Mouse (Mus musculus): ENCODE results near the gene Cbx8. TPM values are rescaled to one million over a fixed set of nuclear protein-coding genes. Genes with fewer than 3 reads are reported as not detected.

The Cbx8 gene
- polyA plus RNA-seq, 2 experiments from 2014 or later = 4.0 to 6.7 TPM

DNA sequence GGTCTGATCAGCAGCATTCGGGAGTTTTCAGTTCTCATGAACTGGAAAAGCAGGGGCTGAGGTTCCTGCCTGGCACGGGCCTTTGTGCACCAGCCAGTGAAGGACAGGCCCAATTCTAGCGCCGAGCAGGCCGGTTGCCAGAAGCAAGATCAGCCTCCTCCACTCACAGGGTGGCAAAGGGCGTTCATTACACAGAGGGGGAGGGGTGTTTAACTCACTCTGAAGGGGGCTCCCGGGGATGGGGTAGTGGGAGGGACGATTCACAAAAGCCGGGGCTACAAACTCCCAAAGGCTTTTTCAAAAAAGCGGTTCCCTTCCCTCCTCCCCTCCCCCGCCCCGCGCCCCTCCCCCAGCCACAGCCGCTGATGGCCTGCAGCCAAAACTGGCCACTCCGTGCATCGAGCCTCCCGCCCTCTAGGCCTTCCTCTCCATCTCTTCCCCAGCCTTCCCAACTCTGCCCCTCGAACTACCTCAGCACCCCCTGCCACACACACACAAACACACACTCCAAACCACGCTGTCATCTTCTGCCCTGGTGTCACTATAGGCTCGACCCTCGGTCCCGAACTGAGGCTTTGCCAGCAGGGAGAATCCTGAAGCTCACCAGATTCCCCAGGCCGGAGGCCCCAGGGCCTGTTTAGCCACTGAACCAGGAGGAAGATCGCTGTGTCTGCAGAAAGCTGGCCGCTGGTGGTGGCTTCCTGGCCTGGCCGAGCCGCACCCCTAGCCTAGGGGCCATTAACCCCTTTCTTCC is 38.1 kb upstream of the Cbx8 start:
- no peak for ATAC-seq

DNA sequence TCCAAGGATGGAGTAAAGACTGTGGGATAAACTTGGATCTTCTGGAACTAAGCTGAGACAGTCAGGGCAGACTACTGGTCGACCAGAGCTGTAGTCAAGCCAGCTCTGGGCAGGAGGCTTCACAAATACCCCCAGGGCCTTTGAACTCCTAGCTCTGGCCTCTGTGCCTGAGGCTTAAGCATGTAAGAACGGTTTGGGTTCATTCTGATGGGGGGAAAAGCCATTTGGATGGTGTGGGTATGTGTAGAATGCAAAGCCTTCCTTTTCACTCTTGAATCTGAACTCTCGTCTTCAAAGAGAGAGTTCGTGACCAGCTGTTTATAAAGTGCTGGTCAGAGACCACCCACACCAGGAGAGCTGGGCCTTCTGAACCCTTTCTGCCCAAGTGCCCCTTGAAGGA is 37.0 kb upstream of the Cbx8 start:
- ATAC-seq = no peak

DNA sequence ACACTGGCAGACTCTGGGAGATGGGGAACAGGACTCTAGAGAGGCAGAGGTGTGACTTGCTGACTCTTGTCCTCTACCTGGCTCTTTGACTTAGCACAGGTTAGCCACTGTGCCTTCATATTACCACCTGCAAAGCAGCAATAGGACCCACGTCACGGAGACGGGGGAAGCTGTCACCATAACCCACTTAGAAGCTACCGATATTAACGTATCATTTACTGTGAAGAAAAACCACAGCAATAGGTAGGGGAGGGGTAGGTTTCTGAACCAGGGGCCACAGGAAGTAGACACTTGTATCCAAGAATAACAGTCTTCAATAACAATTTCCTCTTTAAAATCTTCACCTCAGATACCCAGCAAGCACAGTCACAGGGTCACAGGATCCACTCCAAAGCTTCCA is 35.0 kb upstream of the Cbx8 start:
- peak; percentile 96 for ATAC-seq

DNA sequence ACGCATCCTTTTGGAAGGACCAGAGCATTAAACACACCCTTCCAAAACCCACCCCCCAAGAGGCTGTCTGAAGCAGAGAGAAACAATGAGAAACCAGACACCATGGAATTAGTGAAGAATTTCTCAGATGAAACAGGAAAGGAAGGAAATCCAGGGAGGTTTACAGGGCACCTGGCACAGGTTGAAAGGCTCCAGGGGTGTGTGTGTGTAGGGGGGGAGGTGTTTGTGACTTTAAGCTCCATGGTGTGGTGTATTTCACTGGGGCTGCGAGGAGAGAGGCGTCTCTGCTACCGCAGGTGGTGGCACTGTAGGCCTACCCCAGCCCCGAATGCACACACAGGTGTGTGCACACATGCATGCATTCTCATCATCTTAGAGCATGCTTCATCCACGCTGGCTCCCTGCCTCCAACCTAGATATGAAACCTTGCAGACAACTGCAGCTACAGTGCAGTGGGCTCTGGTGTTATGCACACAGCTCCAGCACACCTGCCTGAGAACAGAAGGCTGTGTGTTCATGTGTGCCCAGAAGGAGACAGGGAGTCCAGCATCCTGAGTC is 33.2 kb upstream of the Cbx8 start:
- no peak for ATAC-seq

DNA sequence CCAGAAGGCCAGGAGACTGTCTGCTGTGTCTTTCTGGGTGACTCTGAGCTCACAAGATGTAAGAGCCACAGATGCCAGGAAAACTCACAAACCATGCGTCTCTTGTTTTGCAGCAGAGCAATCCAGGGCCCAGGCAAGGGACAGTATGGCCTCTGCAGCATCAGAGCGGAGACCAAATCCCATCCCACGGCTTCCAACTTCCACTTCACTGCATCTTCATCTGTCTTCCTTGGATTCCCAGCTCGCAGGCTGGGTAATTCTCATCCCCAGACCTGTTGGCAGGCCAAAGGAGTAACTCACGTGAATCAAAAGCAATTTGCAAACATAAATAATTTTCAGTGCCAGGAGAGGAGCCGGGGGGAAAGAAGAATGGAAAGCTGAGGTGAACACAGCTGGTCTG is 32.2 kb upstream of the Cbx8 start:
- ATAC-seq = no peak

DNA sequence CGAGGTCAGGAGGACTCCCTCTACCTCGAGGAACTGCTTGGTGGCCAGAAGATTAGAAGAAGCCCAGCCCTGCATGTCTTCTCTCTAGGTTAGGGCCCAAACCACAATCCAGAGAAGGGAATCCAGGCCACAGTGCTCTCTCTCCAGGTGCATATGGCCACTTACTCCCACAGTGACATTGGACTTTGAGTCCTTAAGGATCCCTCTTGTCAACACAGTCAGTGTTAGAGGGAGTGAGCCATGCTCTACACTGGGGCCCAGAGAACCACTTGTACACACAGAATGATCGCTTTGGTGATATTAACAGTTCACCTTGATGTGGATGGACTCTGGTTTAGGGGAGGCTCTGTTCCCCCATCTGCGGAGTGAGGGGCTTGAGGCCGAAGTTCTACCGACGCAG is 31.5 kb upstream of the Cbx8 start:
- ATAC-seq = no peak

DNA sequence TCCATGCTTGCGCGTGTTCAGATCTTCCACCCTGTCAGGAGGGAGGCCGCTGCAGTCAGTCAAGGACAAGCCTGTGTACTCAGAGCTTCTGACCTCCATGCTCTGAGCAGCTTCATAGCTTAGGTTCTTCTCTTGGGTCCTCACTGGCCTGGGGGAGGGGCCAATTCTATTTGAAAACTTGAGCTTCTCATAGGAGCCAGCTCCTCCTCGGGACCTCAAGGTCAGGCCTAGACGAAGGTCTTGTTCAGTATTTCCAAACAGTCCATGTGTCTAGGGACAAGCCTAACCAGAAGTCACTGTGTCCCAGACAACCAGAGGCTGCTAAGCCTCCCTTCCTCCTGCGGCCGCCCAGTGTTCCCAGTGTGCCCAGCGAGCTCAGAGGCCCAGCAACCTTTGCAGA is 26.1 kb upstream of the Cbx8 start:
- ATAC-seq = no peak

DNA sequence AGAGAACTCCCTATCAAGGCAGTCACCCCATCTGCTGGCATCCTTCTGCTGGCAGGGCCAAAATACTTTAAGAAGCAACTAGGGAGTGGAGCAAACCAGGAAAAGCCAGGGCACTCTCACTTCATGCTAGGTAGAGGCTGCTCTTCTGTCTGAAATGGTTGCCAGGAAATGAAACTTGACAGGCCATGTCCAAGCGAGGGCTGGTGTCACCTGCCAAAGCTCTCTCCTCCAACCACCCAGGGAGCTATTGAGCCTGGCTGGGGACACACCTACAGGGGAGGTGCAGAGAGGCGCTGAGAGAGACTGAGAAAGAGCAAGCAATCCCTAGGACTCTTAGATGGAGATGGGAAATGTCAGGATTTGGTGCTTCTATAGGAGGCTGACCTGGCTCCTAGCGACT is 18.5 kb upstream of the Cbx8 start:
- ATAC-seq = no peak

DNA sequence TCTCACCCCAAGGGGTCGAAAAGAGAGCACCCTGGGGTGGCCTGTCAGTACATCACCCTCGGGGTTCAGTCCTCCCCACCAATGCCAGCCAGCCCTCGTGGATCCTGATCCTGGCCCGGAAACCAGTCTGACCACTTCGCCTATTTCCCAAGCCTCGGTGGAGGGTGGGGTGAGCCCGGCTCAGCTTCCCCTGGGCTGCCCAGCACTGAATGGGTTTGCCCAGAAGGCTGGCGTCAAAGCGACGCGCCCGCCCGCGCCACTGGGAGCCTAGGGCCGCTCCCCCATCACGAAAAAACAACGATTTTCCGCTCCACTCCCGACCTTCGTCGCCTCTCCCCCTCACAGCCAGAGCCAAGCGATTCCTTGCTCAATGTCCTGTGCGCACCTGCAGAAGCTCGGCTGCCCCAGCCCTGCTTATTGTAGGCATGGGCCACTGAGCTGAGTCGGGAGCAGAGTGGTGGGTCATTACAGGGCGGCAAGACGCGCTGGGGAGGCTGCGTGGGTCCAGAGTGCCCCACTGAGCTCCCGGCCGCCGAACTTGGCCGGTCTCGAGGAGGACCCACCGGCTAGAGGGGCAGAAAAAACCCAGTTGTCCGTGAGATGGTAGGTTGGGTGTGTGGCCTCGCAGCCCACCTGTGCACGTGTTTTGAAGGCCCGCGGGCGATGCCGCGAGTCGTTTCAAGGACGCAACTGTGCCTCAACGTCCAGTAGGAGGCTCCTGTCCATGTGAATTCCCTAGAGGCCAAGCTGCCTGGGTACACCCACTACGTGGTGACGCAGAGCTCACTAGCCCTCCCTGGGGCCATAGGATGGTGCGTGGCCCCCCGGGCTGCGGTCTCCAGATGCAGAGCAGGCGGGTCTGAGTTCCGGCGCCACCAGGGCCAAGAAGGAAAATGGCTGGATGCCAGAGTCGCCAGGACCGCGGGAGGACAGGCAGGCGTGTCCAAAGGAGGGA is 17.5 kb upstream of the Cbx8 start:
- no peak for ATAC-seq

DNA sequence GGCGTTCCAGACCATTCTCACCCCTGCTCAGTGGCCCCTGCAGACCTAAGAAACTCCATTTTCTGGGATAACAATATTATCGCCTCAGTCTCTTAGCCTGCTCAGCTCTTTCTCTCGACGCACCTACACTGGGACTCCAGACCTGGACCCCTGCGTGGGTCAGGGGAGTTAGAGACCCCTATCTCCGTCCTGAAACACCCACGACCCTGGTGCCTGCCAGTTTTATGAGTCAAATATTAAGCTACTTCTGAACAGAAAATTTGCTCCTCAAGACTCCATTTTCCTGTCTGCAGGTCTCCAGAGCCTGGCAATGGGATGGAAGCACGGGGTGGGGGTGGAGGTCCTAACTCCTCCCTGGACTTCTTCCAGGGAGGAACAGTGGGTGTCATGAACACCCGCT is 16.5 kb upstream of the Cbx8 start:
- no peak for ATAC-seq

DNA sequence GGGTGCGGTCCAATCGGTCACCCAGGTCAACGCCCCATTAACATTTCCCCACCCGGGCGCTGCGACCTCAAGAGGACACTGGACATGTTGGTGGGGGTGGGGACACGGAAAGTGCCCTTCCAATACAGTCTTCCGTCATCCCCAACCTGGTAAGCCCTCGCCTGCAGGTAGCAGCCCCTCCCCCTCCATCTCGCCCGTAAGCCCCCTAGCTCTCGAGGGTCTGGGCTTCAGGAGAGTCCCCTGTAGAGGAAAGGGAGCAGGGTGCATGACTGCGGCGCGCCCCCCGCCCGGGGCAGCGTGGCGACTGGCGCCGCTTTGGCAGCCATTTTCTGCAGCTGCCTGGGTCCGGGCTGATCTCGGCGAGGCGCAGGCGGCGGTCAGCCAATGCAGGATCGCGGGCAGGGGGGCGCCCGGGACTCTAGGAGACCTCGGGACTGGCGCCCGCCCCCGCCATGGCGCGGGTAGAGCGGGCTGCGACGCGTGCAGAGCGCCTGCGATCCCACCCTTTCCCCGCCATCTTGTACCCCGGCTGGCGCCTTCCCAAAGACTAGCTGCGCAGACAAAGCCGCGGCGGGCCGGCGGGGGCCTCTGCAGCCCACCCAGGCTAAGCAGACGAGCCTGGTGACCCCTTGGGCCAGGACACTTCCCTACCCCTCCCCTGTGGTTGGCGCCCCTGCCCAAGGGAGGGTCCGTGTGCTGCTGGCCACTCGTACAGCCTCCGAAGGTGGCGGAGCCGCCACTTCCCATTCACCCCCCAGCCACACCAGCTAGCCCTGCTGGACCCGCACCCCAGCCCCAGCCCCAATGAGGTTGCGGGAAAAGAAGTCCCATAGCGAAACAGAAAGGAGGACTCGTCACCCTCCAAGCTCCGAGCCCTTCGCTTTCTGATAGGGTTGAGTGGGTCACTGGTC is 15.8 kb upstream of the Cbx8 start:
- ATAC-seq = no peak

DNA sequence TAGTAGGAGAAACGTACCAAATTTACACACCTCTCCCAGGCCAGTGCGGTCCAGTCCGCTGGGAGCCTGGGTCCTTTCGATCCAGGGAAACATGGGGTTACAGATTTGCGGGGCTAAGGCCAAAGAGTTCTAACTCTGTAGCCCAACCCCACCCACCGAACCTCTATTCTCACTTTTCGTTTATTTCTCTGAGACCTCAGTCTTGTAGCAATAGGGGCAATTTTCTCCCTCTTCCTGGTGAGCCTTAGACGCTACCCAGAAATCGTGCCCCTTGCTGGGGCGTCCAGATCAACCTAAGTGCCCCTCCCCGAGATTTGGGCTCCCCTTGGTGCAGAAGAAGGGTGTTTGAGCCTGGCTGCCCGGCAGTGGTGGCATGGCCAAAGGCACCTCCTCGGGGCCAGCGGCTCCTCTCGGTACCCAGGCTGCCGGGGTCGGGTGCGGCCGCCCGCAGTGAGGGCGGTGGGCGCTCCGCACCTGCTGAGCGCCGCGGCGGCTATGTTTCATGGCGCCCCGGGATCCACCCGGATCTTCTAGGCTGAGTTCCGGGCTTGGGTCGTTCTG is 14.9 kb upstream of the Cbx8 start:
- no peak for ATAC-seq

DNA sequence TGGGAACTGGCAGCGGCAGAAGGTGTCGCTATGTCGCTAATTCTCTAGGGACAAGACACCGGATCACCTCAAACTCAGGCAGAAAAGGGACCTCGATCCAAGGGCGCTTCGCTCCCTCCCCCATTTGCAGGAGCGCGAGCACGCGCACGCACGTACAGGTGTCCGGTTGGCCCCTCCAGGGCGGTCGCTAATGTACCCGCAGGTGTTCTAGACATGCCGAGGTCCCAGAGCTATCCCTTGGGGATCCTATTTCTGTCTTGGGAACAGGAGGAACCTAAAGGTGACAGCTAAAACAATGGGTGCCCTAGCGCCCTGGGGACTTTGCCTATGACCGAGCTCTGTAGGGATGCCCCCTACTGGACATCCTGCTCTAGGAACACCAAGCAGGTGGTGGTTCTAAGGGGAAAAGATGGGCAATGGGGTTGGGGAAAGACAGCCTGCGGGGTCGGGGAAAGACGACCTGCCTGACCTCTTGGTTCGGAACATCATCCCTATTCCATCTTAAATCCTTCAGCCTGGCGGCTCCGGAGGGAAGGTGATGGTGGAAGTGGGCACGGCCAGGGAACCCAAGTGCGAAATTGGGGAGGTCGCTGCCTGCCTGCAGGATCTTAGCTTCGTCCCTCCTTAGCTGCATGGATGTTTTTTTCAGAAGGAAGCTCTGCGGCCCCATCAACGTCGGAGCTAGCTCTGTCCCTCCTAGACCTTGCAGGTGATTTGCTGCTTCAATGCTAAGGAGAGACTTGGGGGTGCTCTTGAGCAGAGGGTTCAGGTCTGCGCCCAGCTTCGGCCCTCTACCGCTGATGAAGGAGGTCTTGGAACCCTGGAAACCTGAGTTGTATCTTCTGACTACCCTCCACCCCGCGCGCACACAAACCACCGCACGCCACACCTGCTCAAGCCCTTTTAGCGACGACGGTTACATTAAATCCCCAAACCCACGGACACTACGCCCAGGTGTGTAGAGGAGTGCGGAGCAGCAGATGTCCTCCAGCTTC is 13.9 kb upstream of the Cbx8 start:
- ATAC-seq = no peak

DNA sequence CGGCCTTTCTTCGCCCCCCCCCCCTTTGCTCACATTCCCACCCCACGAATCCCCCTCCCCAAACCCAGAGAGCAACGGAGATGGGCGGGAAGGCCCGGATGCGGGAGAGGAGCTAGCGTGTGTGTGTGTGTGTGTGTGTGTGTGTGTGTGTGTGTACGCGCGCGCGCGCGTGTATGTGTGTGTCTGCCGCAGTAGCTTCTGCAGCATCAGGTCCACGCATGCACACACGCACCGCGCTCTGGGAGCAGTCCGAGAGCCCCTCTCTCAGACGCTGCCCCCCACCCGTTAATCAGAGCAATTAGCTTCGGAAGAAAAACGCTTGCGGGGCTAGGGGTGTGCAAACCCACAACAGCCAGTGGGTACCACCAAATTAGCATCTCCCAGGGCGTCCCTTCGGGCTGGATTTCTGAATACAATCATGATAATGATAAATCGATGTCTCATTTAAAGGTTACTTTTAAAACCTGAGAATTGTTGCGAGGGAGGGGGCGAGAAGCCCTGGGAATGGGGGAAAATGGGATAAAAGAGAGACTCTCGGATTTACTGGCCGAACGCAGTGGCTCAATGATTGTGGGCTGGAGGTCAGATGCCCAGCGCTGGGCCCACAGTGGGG is 13.1 kb upstream of the Cbx8 start:
- no peak for ATAC-seq

DNA sequence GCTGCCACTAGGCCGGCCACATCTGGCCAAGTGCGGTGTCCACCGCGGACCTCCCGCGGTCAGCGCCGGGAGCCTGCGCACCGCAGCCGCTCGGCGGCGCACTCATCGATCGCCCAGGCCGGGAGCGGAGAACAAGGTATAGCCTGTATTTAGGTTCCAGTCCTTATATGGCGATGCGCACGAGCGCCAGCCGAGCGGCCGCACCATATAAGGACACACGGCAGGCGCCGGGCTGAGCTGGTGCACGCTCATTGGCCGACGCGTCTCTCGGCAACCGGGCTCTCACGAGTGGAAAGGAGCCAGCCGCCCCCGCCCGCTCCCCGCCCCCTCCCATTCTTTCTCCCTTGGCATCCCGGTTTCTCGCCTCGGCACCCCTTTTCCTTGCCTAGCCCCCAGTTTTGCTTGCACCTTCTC is 12.5 kb upstream of the Cbx8 start:
- peak; percentile 86 for ATAC-seq

DNA sequence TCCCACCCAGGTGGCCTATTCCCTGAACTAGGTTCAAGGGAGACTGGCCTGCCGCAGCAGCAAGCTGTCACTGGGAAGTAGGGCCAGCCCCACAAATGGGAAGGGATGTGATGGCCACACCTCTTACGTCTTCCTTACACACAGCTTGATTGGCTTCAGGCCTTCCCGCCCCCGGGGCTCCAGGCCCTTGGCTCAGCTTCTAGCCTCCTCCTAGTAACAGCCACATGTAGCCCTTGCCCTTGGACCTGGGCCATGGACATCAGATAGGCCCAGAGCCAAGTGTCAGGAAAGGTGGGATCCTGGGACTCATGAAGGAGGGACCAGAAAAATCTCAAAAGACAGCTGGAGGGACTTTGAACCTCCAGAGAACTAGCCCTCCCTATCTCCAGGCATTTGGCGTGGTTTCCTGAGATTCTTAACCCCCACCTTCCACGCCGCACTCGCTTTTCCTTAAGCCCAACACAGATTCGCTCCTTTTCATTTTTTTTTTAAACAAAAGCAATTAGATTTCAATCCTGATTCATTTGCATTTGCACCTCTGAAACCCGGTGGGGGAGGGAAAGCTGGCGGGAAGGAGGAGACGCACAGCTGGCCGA is 12.0 kb upstream of the Cbx8 start:
- no peak for ATAC-seq

DNA sequence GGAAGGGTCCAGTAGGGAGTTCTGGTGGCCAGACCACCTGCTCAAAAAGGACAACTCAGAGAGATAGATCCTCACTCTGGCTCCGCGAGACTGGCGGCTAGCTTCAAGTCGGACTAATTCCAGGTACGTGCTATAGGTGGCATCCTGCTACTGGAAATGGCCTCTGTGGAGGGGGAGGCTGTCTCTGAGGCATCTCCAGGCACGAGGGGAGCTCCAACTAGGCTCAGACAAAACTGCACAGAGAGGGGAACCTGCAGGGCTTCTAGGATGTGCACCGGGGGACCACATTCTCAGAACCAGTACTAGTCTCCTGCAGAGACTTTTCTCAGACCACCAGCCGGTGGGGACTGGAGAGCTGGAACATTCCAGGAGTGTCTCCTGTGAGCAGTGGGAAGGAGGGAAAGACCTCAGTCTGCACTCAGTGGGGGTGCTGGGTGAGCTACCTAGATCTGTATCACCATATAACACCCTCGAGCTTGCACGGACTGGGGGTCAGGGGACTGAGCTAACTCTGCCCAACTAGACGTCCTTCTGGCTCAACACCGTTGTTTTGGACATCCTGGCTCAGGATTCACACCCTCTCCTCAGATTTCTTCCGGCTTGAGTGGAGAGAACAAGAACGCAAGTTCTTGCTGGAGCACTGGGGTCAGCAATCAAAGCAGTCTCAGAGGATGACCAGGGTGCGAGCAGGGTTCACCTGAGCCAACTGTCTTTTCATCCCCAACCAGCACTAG is 11.3 kb upstream of the Cbx8 start:
- ATAC-seq = peak; percentile 37

DNA sequence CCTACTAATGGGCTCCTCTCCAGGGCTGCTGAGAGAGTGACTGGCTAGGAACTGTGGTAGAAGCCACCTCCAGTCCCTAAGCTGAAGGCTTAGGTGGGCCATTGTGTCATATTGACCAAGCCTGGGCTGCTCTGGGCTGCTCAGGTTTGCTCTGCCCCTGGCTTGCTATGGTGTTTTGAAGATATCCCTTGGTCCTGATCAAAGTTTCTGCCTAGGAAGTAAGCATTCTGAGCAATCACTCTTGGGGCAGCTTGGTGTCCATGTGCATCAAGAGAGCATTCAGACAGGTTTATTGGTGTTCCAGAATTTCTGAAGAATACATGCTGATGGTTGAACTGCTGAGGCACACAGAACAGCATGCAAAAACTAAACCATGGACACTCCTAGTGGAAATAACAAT is 10.7 kb upstream of the Cbx8 start:
- ATAC-seq = no peak

DNA sequence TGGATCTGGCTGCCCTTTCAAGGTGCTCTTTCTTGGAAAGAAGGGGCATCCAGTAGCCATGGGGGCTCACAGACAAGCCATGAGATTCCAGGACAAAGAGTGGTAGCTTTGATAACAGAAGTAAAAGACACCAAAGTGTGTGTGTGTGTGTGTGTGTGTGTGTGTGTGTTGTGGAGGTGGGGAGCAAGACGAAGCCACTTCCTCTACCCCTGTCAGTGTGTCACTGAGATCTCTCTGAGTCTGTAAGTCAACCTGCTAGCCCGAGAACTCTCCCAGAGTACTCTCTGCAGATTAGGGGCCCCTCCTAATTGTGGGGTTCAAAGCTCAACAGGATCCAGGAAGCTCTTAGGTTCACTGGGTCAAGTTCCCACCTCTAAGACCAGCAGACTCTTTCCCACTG is 9.6 kb upstream of the Cbx8 start:
- ATAC-seq = peak; percentile 35
